Mouse (Mus musculus) forebrain, embryonic 15.5 days (tissue): ENCODE measurements around the gene Olfr62. TPM values are rescaled to one million over a fixed set of nuclear protein-coding genes. Genes with fewer than 3 reads are reported as not detected.

Source experiments
- ATAC-seq: fragments of 200-750 bp; cut with Nextera tagmentation; replicated peaks from 2 replicates; pipeline ENCODE4 v1.8.0; 2017; ENCODE audit warnings: mild to moderate bottlenecking, moderate TSS enrichment, moderate library complexity
- H3K27ac ChIP-seq: fragments of 300-500 bp; sonication (generic); replicated peaks from 2 replicates; pipeline ENCODE4 v1.5.1; 2015; ENCODE audit warnings: mild to moderate bottlenecking, inconsistent platforms
- H3K27me3 ChIP-seq: fragments of 300-500 bp; sonication (generic); 2 replicates; pipeline ENCODE4 v1.6.1; 2015; ENCODE audit warnings: inconsistent platforms
- H3K36me3 ChIP-seq: fragments of 300-500 bp; sonication (generic); 2 replicates; pipeline ENCODE4 v1.6.1; 2015; ENCODE audit warnings: mild to moderate bottlenecking, inconsistent platforms
- H3K4me1 ChIP-seq: fragments of 300-500 bp; sonication (generic); 2 replicates; pipeline ENCODE4 v1.6.1; 2015; ENCODE audit warnings: inconsistent platforms
- H3K4me2 ChIP-seq: fragments of 300-500 bp; sonication (generic); replicated peaks from 2 replicates; pipeline ENCODE4 v1.6.1; 2015; ENCODE audit warnings: mild to moderate bottlenecking, inconsistent platforms
- H3K4me3 ChIP-seq: fragments of 300-500 bp; sonication (generic); 2 replicates; pipeline ENCODE4 v1.5.1; 2015; ENCODE audit warnings: mild to moderate bottlenecking, inconsistent platforms
- H3K9ac ChIP-seq: fragments of 300-500 bp; sonication (generic); replicated peaks from 2 replicates; pipeline ENCODE4 v1.6.1; 2015; ENCODE audit warnings: mild to moderate bottlenecking, inconsistent platforms
- H3K9me3 ChIP-seq: fragments of 300-500 bp; sonication (generic); 2 replicates; pipeline ENCODE4 v1.6.1; 2016; ENCODE audit warnings: inconsistent platforms
- WGBS: fragments of 180-500 bp; shearing (Covaris S2); methylation state at CpG from one replicate; pipeline ENCODE4 v1.1.7; 2015; ENCODE audit warnings: mixed read lengths; 5-methylcytosine and 5-hydroxymethylcytosine counted together
- polyA plus RNA-seq: library from polyadenylated mRNA; unstranded; fragments of >200 nt; fragmentation: Nextera tagmentation; extraction: Ambion mirVana; gene quantifications from 2 replicates; pipeline ENCODE4 v1.2.1, GENCODE M21; 2015

The Olfr62 gene
- polyA plus RNA-seq, result not detected in 2 replicates

- no peak within 1 kb of the TSS for H3K27ac ChIP-seq
- H3K27me3 ChIP-seq, result no peaks in the 10 kb centered on the region
- H3K36me3 ChIP-seq, result no peaks in the 10 kb centered on the region
- no peaks in the 10 kb centered on the region for H3K9me3 ChIP-seq
- H3K9ac ChIP-seq, result no peak within 1 kb of the TSS
- H3K4me3 ChIP-seq, result no peak within 1 kb of the TSS
- no peak within 1 kb of the TSS for H3K4me2 ChIP-seq
- no peaks in the 10 kb centered on the region for H3K4me1 ChIP-seq
- no peak for ATAC-seq
Measured at GRCm38 (mm10) chr4:118658652-118659051, at the start of gene Olfr62. Olfr62 (plus strand) TSS chr4:118658952.

- no peak overlapping the region for H3K27ac ChIP-seq
- no peaks in the 10 kb centered on the region for H3K36me3 ChIP-seq
- no peaks in the 10 kb centered on the region for H3K9me3 ChIP-seq
- H3K4me1 ChIP-seq, result no peaks in the 10 kb centered on the region
- no peak for ATAC-seq
- H3K4me2 ChIP-seq, result no peak overlapping the region
- H3K27me3 ChIP-seq, result no peaks in the 10 kb centered on the region
- WGBS, result 83% methylated on average over 3 of the region's 3 CpGs
- no peak overlapping the region for H3K4me3 ChIP-seq
- H3K9ac ChIP-seq, result no peak overlapping the region
Measured at GRCm38 (mm10) chr4:118609836-118610235, 48.9 kb upstream of the Olfr62 start.

GRCm38 (mm10) chr4:118612619-118613018 is 46.1 kb upstream of the Olfr62 start:
- no peak overlapping the region for H3K9ac ChIP-seq
- ATAC-seq, result no peak
- H3K27me3 ChIP-seq, result no peaks in the 10 kb centered on the region

GRCm38 (mm10) chr4:118615412-118615811 is 43.3 kb upstream of the Olfr62 start:
- Histone ChIP-seq H3K9ac (no peak overlapping the region), H3K4me3 (no peak overlapping the region), H3K4me2 (no peak overlapping the region), H3K27ac (no peak overlapping the region), H3K36me3 (no peaks in the 10 kb centered on the region), H3K27me3 (no peaks in the 10 kb centered on the region), H3K9me3 (no peaks in the 10 kb centered on the region), H3K4me1 (no peaks in the 10 kb centered on the region)
- 75% methylated on average over 11 of the region's 11 CpGs for WGBS
- no peak for ATAC-seq

More at GRCm38 (mm10) chr4:118612619-118613018, 46.1 kb upstream of the Olfr62 start:
- Histone ChIP-seq H3K36me3 (no peaks in the 10 kb centered on the region), H3K9me3 (no peaks in the 10 kb centered on the region), H3K4me3 (no peak overlapping the region), H3K4me1 (no peaks in the 10 kb centered on the region), H3K27ac (no peak overlapping the region), H3K4me2 (no peak overlapping the region)
- WGBS, result 23% methylated on average over 11 of the region's 11 CpGs

GRCm38 (mm10) chr4:118620279-118620966 is 38.3 kb upstream of the Olfr62 start, which contains the start of the genes Cfap57 and Ebna1bp2:
Cfap57 (minus strand) TSS chr4:118620777.
Ebna1bp2 (plus strand) TSS chr4:118620799.
- Histone ChIP-seq H3K4me2 (peak within 1 kb of the TSS; percentile 97), H3K36me3 (peaks cover 23% of the 10 kb centered on the region), H3K27ac (peak within 1 kb of the TSS; percentile 48; the same call in 1 of the 2 replicates), H3K9me3 (no peaks in the 10 kb centered on the region), H3K9ac (peak within 1 kb of the TSS; percentile 62), H3K4me3 (peak within 1 kb of the TSS; percentile 81), H3K4me1 (peaks cover 12% of the 10 kb centered on the region), H3K27me3 (no peaks in the 10 kb centered on the region)
- WGBS, result under 1% methylated on average over 35 of the region's 41 CpGs
- ATAC-seq, result peak; percentile 97

- ATAC-seq, result no peak; the same call in 1 of the 2 replicates
- H3K36me3 ChIP-seq, result peaks cover 28% of the 10 kb centered on the region
- H3K4me1 ChIP-seq, result peaks cover 12% of the 10 kb centered on the region
- H3K27me3 ChIP-seq, result no peaks in the 10 kb centered on the region
- peak overlapping the region; percentile 81 for H3K4me3 ChIP-seq
- no peaks in the 10 kb centered on the region for H3K9me3 ChIP-seq
- H3K27ac ChIP-seq, result peak overlapping the region; percentile 48; the same call in 1 of the 2 replicates
- peak overlapping the region; percentile 97 for H3K4me2 ChIP-seq
- WGBS, result under 1% methylated on average over 23 of the region's 23 CpGs
- peak overlapping the region; percentile 62 for H3K9ac ChIP-seq
Measured at GRCm38 (mm10) chr4:118620967-118621320, 37.8 kb upstream of the Olfr62 start.

- ATAC-seq, result no peak
- H3K4me2 ChIP-seq, result peak overlapping the region; percentile 97
- H3K27ac ChIP-seq, result no peak overlapping the region
- peak overlapping the region; percentile 62 for H3K9ac ChIP-seq
- no peaks in the 10 kb centered on the region for H3K27me3 ChIP-seq
- H3K4me1 ChIP-seq, result peaks cover 12% of the 10 kb centered on the region
- H3K9me3 ChIP-seq, result no peaks in the 10 kb centered on the region
- H3K4me3 ChIP-seq, result peak overlapping the region; percentile 81
- 90% methylated on average over 9 of the region's 9 CpGs for WGBS
- peaks cover 36% of the 10 kb centered on the region for H3K36me3 ChIP-seq
Measured at GRCm38 (mm10) chr4:118621781-118622180, 37.0 kb upstream of the Olfr62 start.

GRCm38 (mm10) chr4:118630261-118630660 is 28.5 kb upstream of the Olfr62 start:
- no peak overlapping the region for H3K9ac ChIP-seq
- H3K27me3 ChIP-seq, result no peaks in the 10 kb centered on the region
- H3K4me1 ChIP-seq, result no peaks in the 10 kb centered on the region
- H3K36me3 ChIP-seq, result peaks cover 58% of the 10 kb centered on the region
- H3K4me2 ChIP-seq, result no peak overlapping the region
- no peaks in the 10 kb centered on the region for H3K9me3 ChIP-seq
- WGBS, result 70% methylated on average over 5 of the region's 5 CpGs
- ATAC-seq, result no peak
- no peak overlapping the region for H3K4me3 ChIP-seq
- no peak overlapping the region for H3K27ac ChIP-seq

- Histone ChIP-seq H3K9me3 (no peaks in the 10 kb centered on the region), H3K27me3 (no peaks in the 10 kb centered on the region), H3K9ac (no peak overlapping the region), H3K4me1 (no peaks in the 10 kb centered on the region), H3K4me3 (no peak overlapping the region), H3K27ac (no peak overlapping the region), H3K36me3 (no peaks in the 10 kb centered on the region), H3K4me2 (no peak overlapping the region)
- no peak for ATAC-seq
- 25% methylated on average over 20 of the region's 20 CpGs for WGBS
Measured at GRCm38 (mm10) chr4:118642346-118643190, 16.2 kb upstream of the Olfr62 start.

GRCm38 (mm10) chr4:118645234-118645633 is 13.5 kb upstream of the Olfr62 start:
- Histone ChIP-seq H3K4me1 (no peaks in the 10 kb centered on the region), H3K4me3 (no peak overlapping the region), H3K9ac (no peak overlapping the region), H3K9me3 (no peaks in the 10 kb centered on the region), H3K4me2 (no peak overlapping the region), H3K27ac (no peak overlapping the region), H3K27me3 (no peaks in the 10 kb centered on the region), H3K36me3 (no peaks in the 10 kb centered on the region)
- 12% methylated on average over 2 of the region's 2 CpGs for WGBS
- ATAC-seq, result no peak

GRCm38 (mm10) chr4:118687086-118687485 is 28.3 kb downstream of the Olfr62 start:
- H3K4me2 ChIP-seq, result no peak overlapping the region
- no peaks in the 10 kb centered on the region for H3K27me3 ChIP-seq
- no peak overlapping the region for H3K9ac ChIP-seq
- H3K4me1 ChIP-seq, result no peaks in the 10 kb centered on the region
- no peaks in the 10 kb centered on the region for H3K36me3 ChIP-seq
- no peak for ATAC-seq
- 87% methylated on average over 2 of the region's 2 CpGs for WGBS
- H3K9me3 ChIP-seq, result no peaks in the 10 kb centered on the region
- no peak overlapping the region for H3K27ac ChIP-seq
- no peak overlapping the region for H3K4me3 ChIP-seq

GRCm38 (mm10) chr4:118692412-118692973 is 33.7 kb downstream of the Olfr62 start, which contains the start of gene Olfr1342:
Olfr1342 (minus strand) TSS chr4:118692756.
- no peak within 1 kb of the TSS for H3K4me2 ChIP-seq
- no peak within 1 kb of the TSS for H3K27ac ChIP-seq
- no peaks in the 10 kb centered on the region for H3K9me3 ChIP-seq
- ATAC-seq, result no peak
- peaks cover 3% of the 10 kb centered on the region; the same call in 1 of the 2 replicates for H3K4me1 ChIP-seq
- no peaks in the 10 kb centered on the region for H3K27me3 ChIP-seq
- H3K9ac ChIP-seq, result no peak within 1 kb of the TSS
- H3K36me3 ChIP-seq, result no peaks in the 10 kb centered on the region
- WGBS, result 47% methylated on average over 12 of the region's 12 CpGs
- no peak within 1 kb of the TSS for H3K4me3 ChIP-seq
